ENCODE assay signal across 17 mouse cellular contexts in the genomic region with DNA sequence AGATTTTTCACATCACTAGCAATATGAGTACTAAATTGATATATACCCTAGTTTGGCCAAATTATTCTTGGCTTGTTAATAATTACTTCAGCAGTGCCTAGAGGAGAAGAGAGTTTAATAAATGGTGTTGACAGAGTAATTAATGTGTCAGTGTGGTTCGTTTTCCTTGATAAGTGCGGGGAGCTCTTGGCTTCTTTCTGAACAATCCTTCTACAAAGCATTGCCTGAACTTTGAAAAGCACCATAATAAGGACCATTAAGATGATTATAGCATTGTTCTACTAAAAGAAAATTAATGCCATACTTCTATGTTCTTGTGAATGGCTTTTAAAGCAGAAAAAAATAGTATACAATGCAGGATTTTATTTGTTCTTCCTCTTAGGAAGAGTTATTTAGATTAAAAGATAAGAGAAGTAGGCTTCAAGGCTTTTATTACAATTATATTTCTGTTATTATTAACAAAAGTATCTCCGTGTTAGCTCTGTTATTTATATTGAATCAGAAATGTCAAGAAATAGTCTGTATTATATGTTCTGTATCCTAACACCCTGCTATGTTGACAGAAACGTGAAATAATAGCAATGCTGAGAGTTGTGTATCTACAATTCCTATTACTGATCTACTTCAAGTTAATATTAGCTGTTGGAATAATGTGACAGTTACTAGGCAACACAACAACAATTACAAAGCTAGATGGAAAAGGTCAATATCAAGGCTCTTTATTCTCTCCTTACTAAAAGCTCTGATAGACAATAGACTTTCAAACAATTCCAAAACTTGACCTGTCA.
"Had no signal": no experiment of that assay in that cellular context is flagged by ENCODE, and none has a peak within 500 bp of the region (broad histone marks: within the 10 kb centered on the region; RNA-seq: fewer than 3 reads in every experiment).

No protein-coding gene starts in this region.

- ATAC-seq: lung, postnatal 0 days; midbrain, embryonic 13.5 days; midbrain, embryonic 15.5 days had no signal

- H3K27ac ChIP-seq: lung, embryonic 15.5 days; macrophage; midbrain, embryonic 13.5 days; midbrain, embryonic 15.5 days; neural tube, embryonic 12.5 days; stomach, embryonic 15.5 days; stomach, postnatal 0 days had no signal

- H3K4me3 ChIP-seq: lung, embryonic 15.5 days; megakaryocyte, embryonic 14.5 days; midbrain, embryonic 13.5 days; midbrain, embryonic 15.5 days; neural tube, embryonic 12.5 days; stomach, embryonic 15.5 days had no signal

- DNase-seq: lung, adult 2 months; lung, postnatal 14 days; lung, postnatal 36 days; right cerebral cortex, postnatal 14 days; thymus, adult 2 months; thymus, postnatal 25 days; thymus, postnatal 4 days had no signal

- H3K9ac ChIP-seq: lung, embryonic 15.5 days; midbrain, embryonic 13.5 days; midbrain, embryonic 15.5 days; neural tube, embryonic 12.5 days; stomach, embryonic 15.5 days had no signal

- H3K9me3 ChIP-seq: lung, embryonic 15.5 days; megakaryocyte, embryonic 14.5 days; midbrain, embryonic 13.5 days; midbrain, embryonic 15.5 days; neural tube, embryonic 12.5 days; stomach, embryonic 15.5 days had no signal

- H3K36me3 ChIP-seq: lung, embryonic 15.5 days; midbrain, embryonic 13.5 days; midbrain, embryonic 15.5 days; neural tube, embryonic 12.5 days; stomach, embryonic 15.5 days had no signal

- H3K4me1 ChIP-seq: lung, embryonic 15.5 days; megakaryocyte, embryonic 14.5 days; midbrain, embryonic 13.5 days; midbrain, embryonic 15.5 days; neural tube, embryonic 12.5 days; stomach, embryonic 15.5 days had no signal

- H3K27me3 ChIP-seq: lung, embryonic 15.5 days; megakaryocyte, embryonic 14.5 days; midbrain, embryonic 13.5 days; midbrain, embryonic 15.5 days; neural tube, embryonic 12.5 days; stomach, embryonic 15.5 days had no signal

- H3K4me2 ChIP-seq: lung, embryonic 15.5 days; midbrain, embryonic 11.5 days; midbrain, embryonic 13.5 days; midbrain, embryonic 15.5 days; neural tube, embryonic 12.5 days; stomach, embryonic 15.5 days had no signal
